Mouse (Mus musculus) midbrain, embryonic 16.5 days (tissue): ENCODE measurements around the gene Lyve1. TPM values are rescaled to one million over a fixed set of nuclear protein-coding genes. Genes with fewer than 3 reads are reported as not detected.
A peak's percentile ranks its signal among the peaks of the same experiment; 100 is the strongest.

Source experiments
- ATAC-seq: fragments of 200-750 bp; cut with Nextera tagmentation; 2 replicates; pipeline ENCODE4 v1.8.0; 2017; ENCODE audit warnings: moderate TSS enrichment
- H3K27ac ChIP-seq: fragments of 300-500 bp; sonication (generic); 2 replicates; pipeline ENCODE4 v1.5.1; 2014; ENCODE audit warnings: mild to moderate bottlenecking, low read length, mixed read lengths
- H3K27me3 ChIP-seq: fragments of 300-500 bp; sonication (generic); 2 replicates; pipeline ENCODE4 v1.6.1; 2014; ENCODE audit warnings: low read depth, low read length, mixed read lengths; ENCODE audit not compliant: control insufficient read depth, insufficient read depth
- H3K36me3 ChIP-seq: fragments of 300-500 bp; sonication (generic); 2 replicates; pipeline ENCODE4 v1.6.1; 2014; ENCODE audit warnings: mild to moderate bottlenecking, low read length, moderate library complexity, mixed read lengths; ENCODE audit not compliant: control insufficient read depth, insufficient read depth
- H3K4me1 ChIP-seq: fragments of 300-500 bp; sonication (generic); 2 replicates; pipeline ENCODE4 v1.6.1; 2014; ENCODE audit warnings: mild to moderate bottlenecking, low read length, mixed read lengths; ENCODE audit not compliant: control insufficient read depth, insufficient read depth
- H3K4me2 ChIP-seq: fragments of 300-500 bp; sonication (generic); 2 replicates; pipeline ENCODE4 v1.6.1; 2014; ENCODE audit warnings: mild to moderate bottlenecking, low read length, mixed read lengths
- H3K4me3 ChIP-seq: fragments of 300-500 bp; sonication (generic); 2 replicates; pipeline ENCODE4 v1.5.1; 2014; ENCODE audit warnings: low read depth, mild to moderate bottlenecking, low read length, moderate library complexity, mixed read lengths
- H3K9ac ChIP-seq: fragments of 300-500 bp; sonication (generic); 2 replicates; pipeline ENCODE4 v1.6.1; 2014; ENCODE audit warnings: low read depth, low read length, mixed read lengths
- H3K9me3 ChIP-seq: fragments of 300-500 bp; sonication (generic); replicated peaks from 2 replicates; pipeline ENCODE4 v1.6.1; 2014; ENCODE audit warnings: mild to moderate bottlenecking, low read length, mixed read lengths; ENCODE audit not compliant: control insufficient read depth, poor library complexity, severe bottlenecking
- WGBS: fragments of 180-500 bp; shearing (Covaris S2); extraction: QIAGEN DNeasy Blood & Tissue Kit; methylation state at CpG from one replicate; pipeline ENCODE4 v1.1.7; 2014; 5-methylcytosine and 5-hydroxymethylcytosine counted together
- polyA plus RNA-seq: library from polyadenylated mRNA; unstranded; fragments of >200 nt; fragmentation: Nextera tagmentation; extraction: Ambion mirVana; gene quantifications from 2 replicates; pipeline ENCODE4 v1.2.1, GENCODE M21; 2015

Lyve1 gene
- polyA plus RNA-seq, 1 experiment from 2014 or later, result 5.0 TPM

- Histone ChIP-seq H3K4me2 (no peak overlapping the region), H3K27ac (no peak overlapping the region), H3K27me3 (no peaks in the 10 kb centered on the region), H3K4me1 (no peaks in the 10 kb centered on the region), H3K9me3 (no peaks in the 10 kb centered on the region), H3K9ac (no peak overlapping the region), H3K36me3 (no peaks in the 10 kb centered on the region), H3K4me3 (no peak overlapping the region)
- 81% methylated on average over 9 of the region's 9 CpGs for WGBS
- ATAC-seq, result no peak
Observed at GRCm38 (mm10) chr7:110891501-110891986, 28.5 kb upstream of the Lyve1 start.

DNA sequence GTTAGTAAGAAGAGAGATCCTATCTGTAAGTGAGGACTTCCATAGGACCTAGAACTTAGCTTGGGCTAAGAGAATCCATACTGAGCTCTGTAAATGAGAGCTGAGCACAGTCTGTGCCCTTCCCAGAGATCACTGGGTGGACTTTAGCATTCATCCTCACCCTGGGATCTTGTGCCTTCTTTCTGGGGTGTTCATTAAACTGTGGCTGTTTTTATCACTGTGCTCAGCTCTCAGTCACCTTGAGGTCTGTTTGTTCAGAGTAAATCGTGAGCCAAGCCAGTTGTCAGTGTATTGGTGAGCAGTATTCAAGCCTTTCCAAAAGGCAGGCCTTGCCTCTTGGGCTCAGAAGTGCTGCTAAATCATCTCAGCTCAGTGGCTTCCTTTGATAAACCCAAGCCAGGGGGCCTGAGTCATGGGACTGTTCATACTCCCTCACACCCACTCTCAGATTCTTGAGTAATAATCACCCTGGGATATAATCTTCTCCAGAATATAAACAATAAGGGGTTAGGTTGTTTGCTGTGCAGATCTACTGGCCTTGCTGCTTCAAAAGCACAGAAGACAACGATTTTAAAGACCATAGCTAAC lies 18.8 kb upstream of the Lyve1 start:
- Histone ChIP-seq H3K27me3 (no peaks in the 10 kb centered on the region), H3K9ac (no peak overlapping the region), H3K36me3 (no peaks in the 10 kb centered on the region), H3K4me2 (no peak overlapping the region), H3K4me1 (no peaks in the 10 kb centered on the region), H3K4me3 (no peak overlapping the region), H3K27ac (no peak overlapping the region), H3K9me3 (no peaks in the 10 kb centered on the region)
- no peak for ATAC-seq
- WGBS, result 84% methylated on average over 2 of the region's 2 CpGs

DNA sequence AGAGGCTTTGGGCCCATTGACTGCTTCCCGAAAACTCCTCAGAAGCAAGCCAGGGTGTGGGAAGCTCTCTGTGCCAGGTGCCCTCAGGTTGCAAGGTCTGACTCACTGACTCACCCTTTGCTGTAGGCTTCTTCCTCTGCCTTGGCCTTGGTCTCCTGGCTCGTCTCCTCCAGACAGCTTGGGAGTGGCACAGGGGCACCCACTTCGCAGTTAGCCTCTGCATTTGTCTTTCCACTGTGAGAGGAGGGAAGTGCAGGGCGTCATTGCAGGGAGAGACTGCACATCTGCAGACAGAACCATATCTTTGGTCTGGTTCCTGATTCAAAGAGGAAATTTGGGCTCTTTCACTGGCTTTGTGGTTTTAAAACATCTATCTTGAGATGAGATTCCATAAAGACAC lies 15.0 kb upstream of the Lyve1 start:
- H3K36me3 ChIP-seq, result no peaks in the 10 kb centered on the region
- no peaks in the 10 kb centered on the region for H3K27me3 ChIP-seq
- H3K4me2 ChIP-seq, result no peak overlapping the region
- 87% methylated on average over 4 of the region's 4 CpGs for WGBS
- ATAC-seq, result no peak
- no peaks in the 10 kb centered on the region for H3K4me1 ChIP-seq
- H3K9me3 ChIP-seq, result no peaks in the 10 kb centered on the region
- H3K4me3 ChIP-seq, result no peak overlapping the region
- no peak overlapping the region for H3K27ac ChIP-seq
- H3K9ac ChIP-seq, result no peak overlapping the region

GRCm38 (mm10) chr7:110876965-110877364 lies 13.9 kb upstream of the Lyve1 start:
- Histone ChIP-seq H3K4me3 (no peak overlapping the region), H3K9me3 (no peaks in the 10 kb centered on the region), H3K9ac (no peak overlapping the region), H3K4me2 (no peak overlapping the region), H3K36me3 (no peaks in the 10 kb centered on the region), H3K4me1 (no peaks in the 10 kb centered on the region), H3K27ac (no peak overlapping the region), H3K27me3 (no peaks in the 10 kb centered on the region)
- 97% methylated on average over 4 of the region's 4 CpGs for WGBS
- ATAC-seq, result no peak

GRCm38 (mm10) chr7:110868807-110869206 lies 5.8 kb upstream of the Lyve1 start:
- Histone ChIP-seq H3K4me2 (no peak overlapping the region), H3K9me3 (no peaks in the 10 kb centered on the region), H3K4me3 (no peak overlapping the region), H3K27me3 (no peaks in the 10 kb centered on the region), H3K9ac (no peak overlapping the region), H3K4me1 (no peaks in the 10 kb centered on the region), H3K36me3 (no peaks in the 10 kb centered on the region), H3K27ac (no peak overlapping the region)
- 52% methylated on average over 5 of the region's 5 CpGs for WGBS
- ATAC-seq, result no peak

GRCm38 (mm10) chr7:110867116-110867515 lies 4.1 kb upstream of the Lyve1 start:
- Histone ChIP-seq H3K4me3 (no peak overlapping the region), H3K4me2 (no peak overlapping the region), H3K4me1 (no peaks in the 10 kb centered on the region), H3K27me3 (no peaks in the 10 kb centered on the region), H3K36me3 (no peaks in the 10 kb centered on the region), H3K27ac (no peak overlapping the region), H3K9me3 (no peaks in the 10 kb centered on the region), H3K9ac (no peak overlapping the region)
- ATAC-seq, result no peak
- 86% methylated on average over 6 of the region's 6 CpGs for WGBS

DNA sequence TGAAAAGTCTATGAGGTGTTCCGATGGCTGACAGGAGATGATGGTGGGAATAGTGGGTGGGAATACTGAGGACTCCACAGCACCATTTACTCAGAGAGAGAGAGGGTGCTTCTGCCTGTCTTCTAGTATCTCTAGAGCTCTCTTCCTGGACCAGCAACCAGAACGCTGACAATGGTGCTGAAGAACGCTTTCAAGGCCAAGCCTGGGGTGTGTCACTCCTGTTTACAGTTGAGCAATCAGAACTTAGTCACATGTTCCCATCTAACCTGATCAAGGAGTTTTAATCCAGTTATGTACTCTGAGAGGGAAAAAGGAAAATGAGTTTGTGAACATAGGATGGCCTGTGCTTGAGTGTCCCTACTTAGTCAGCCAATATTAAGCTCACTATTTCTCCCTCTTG lies 3.0 kb upstream of the Lyve1 start:
- H3K4me1 ChIP-seq, result no peaks in the 10 kb centered on the region
- no peak overlapping the region for H3K27ac ChIP-seq
- no peak overlapping the region for H3K9ac ChIP-seq
- no peaks in the 10 kb centered on the region for H3K36me3 ChIP-seq
- H3K27me3 ChIP-seq, result no peaks in the 10 kb centered on the region
- WGBS, result 94% methylated on average over 3 of the region's 3 CpGs
- no peak overlapping the region for H3K4me2 ChIP-seq
- no peak for ATAC-seq
- H3K9me3 ChIP-seq, result no peaks in the 10 kb centered on the region
- H3K4me3 ChIP-seq, result no peak overlapping the region

GRCm38 (mm10) chr7:110865570-110865969 lies 2.5 kb upstream of the Lyve1 start:
- H3K9ac ChIP-seq, result no peak overlapping the region
- no peaks in the 10 kb centered on the region for H3K4me1 ChIP-seq
- no peak overlapping the region for H3K4me2 ChIP-seq
- ATAC-seq, result no peak
- no peak overlapping the region for H3K27ac ChIP-seq
- H3K9me3 ChIP-seq, result no peaks in the 10 kb centered on the region
- H3K4me3 ChIP-seq, result no peak overlapping the region
- H3K36me3 ChIP-seq, result no peaks in the 10 kb centered on the region
- WGBS, result 83% methylated on average over 6 of the region's 6 CpGs
- H3K27me3 ChIP-seq, result no peaks in the 10 kb centered on the region

DNA sequence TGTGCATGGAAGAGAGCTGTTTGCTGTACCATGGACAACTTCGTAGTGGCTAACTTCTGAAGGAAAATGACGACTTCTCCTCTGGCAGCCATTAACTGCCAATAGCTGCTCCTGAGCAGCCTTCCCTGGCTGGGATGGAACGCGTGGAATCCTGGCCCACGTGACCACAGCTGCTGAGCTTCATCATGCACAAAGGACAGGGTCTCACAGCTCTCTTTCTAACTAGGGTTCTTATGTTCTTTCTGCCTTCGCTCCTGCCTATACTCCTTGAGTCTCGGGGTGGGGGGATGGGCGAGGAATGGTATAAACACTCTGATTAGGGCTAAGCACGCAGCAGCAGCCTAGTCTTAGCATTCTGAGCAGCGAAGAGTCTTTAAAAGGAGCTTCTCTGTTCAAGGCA lies 2.0 kb upstream of the Lyve1 start:
- no peaks in the 10 kb centered on the region for H3K4me1 ChIP-seq
- H3K27me3 ChIP-seq, result no peaks in the 10 kb centered on the region
- 37% methylated on average over 10 of the region's 10 CpGs for WGBS
- H3K27ac ChIP-seq, result no peak overlapping the region
- ATAC-seq, result 0 out of 2 replicates have a peak, but pooled peaks have one; percentile 21
- no peaks in the 10 kb centered on the region for H3K9me3 ChIP-seq
- no peak overlapping the region for H3K9ac ChIP-seq
- H3K4me2 ChIP-seq, result no peak overlapping the region
- H3K4me3 ChIP-seq, result no peak overlapping the region
- no peaks in the 10 kb centered on the region for H3K36me3 ChIP-seq
